In genomic region chr2:26341510-26341981, GRCm38 (mm10) we compare ENCODE assay signal across 9 mouse cellular contexts. TPM values are rescaled to one million over a fixed set of nuclear protein-coding genes. Genes with fewer than 3 reads are reported as not detected.
DNase-seq lines count a peak whose midpoint lies in the region; ATAC-seq and TF ChIP-seq lines count a peak whose summit lies in the region.
"Had no signal": no experiment of that assay in that cellular context is flagged by ENCODE, and none has a peak within 500 bp of the region (broad histone marks: within the 10 kb centered on the region; RNA-seq: fewer than 3 reads in every experiment).

No protein-coding gene starts in this region.

- no peak overlapping the region for H3K4me3 ChIP-seq in lung, embryonic 14.5 days (ENCODE audit: low read depth, low read length)
- no peak overlapping the region for H3K4me3 ChIP-seq in intestine, embryonic 16.5 days (ENCODE audit: low read length)
- H3K4me3 ChIP-seq in neural tube, embryonic 15.5 days (replicated peaks) = no peak overlapping the region
- H3K4me3 ChIP-seq in forebrain, embryonic 16.5 days (replicated peaks; ENCODE audit: low read length) = no peak overlapping the region

- H3K4me1 ChIP-seq in lung, embryonic 14.5 days (ENCODE audit: insufficient read depth) = peaks cover 6% of the 10 kb centered on the region
- H3K4me1 ChIP-seq in intestine, embryonic 16.5 days (ENCODE audit: control insufficient read depth, insufficient read depth, low read length) = peaks cover 11% of the 10 kb centered on the region
- 0 out of 2 replicates have a peak, but pooled peaks cover 7% of the 10 kb centered on the region for H3K4me1 ChIP-seq in neural tube, embryonic 15.5 days
- peaks cover 5% of the 10 kb centered on the region for H3K4me1 ChIP-seq in forebrain, embryonic 16.5 days (replicated peaks; ENCODE audit: control insufficient read depth, insufficient read depth, low read length)

- DNase-seq in frontal cortex, postnatal 14 days (ENCODE audit: low spot score in 2 of 2) = no peak
- DNase-seq in lung, embryonic 14.5 days = no peak
- no peak for DNase-seq in lung, postnatal 14 days
- DNase-seq in ovary, postnatal 14 days (ENCODE audit: low spot score) = no peak

- no peak for TF ChIP-seq CTCF in lung, embryonic 14.5 days (IDR thresholded peaks at IDR 0.05; ENCODE audit: low read depth)

- peak overlapping the region; percentile 85 for H3K27ac ChIP-seq in lung, embryonic 14.5 days (ENCODE audit: low read depth)
- peak overlapping the region; percentile 62 for H3K27ac ChIP-seq in intestine, embryonic 16.5 days (ENCODE audit: low read length)
- peak overlapping the region; percentile 13; the same call in 1 of the 2 replicates for H3K27ac ChIP-seq in neural tube, embryonic 15.5 days (replicated peaks)
- H3K27ac ChIP-seq in forebrain, embryonic 16.5 days (ENCODE audit: low read length) = no peak overlapping the region

- WGBS in lung, embryonic 14.5 days = 61% methylated on average over 2 of the region's 2 CpGs
- 77% methylated on average over 2 of the region's 2 CpGs for WGBS in intestine, embryonic 16.5 days
- 91% methylated on average over 2 of the region's 2 CpGs for WGBS in neural tube, embryonic 15.5 days
- 93% methylated on average over 2 of the region's 2 CpGs for WGBS in forebrain, embryonic 16.5 days

- ATAC-seq in frontal cortex, adult (ENCODE audit: low TSS enrichment) = peak; percentile 70
- ATAC-seq in lung, embryonic 14.5 days (ENCODE audit: insufficient read depth) = peak; percentile 28; the same call in 1 of the 2 replicates
- peak; percentile 8; the same call in 1 of the 2 replicates for ATAC-seq in intestine, embryonic 16.5 days
- no peak for ATAC-seq in neural tube, embryonic 15.5 days (ENCODE audit: low FRiP score)
- no peak for ATAC-seq in forebrain, embryonic 16.5 days

- peak overlapping the region; percentile 20 for H3K9ac ChIP-seq in lung, embryonic 14.5 days
- no peak overlapping the region for H3K9ac ChIP-seq in intestine, embryonic 16.5 days (ENCODE audit: low read depth, low read length)
- no peak overlapping the region for H3K9ac ChIP-seq in neural tube, embryonic 15.5 days (replicated peaks)
- H3K9ac ChIP-seq in forebrain, embryonic 16.5 days (replicated peaks; ENCODE audit: low read depth, low read length) = no peak overlapping the region

- H3K27me3 ChIP-seq in lung, embryonic 14.5 days (ENCODE audit: insufficient read depth, low read length) = no peaks in the 10 kb centered on the region
- no peaks in the 10 kb centered on the region for H3K27me3 ChIP-seq in intestine, embryonic 16.5 days (replicated peaks; ENCODE audit: control insufficient read depth, insufficient read depth, low read length)
- H3K27me3 ChIP-seq in neural tube, embryonic 15.5 days (replicated peaks) = no peaks in the 10 kb centered on the region
- no peaks in the 10 kb centered on the region for H3K27me3 ChIP-seq in forebrain, embryonic 16.5 days (replicated peaks; ENCODE audit: control insufficient read depth, insufficient read depth, low read length)

- H3K4me2 ChIP-seq in lung, embryonic 14.5 days = no peak overlapping the region
- H3K4me2 ChIP-seq in intestine, embryonic 16.5 days (ENCODE audit: low read depth, low read length) = no peak overlapping the region
- no peak overlapping the region for H3K4me2 ChIP-seq in neural tube, embryonic 15.5 days
- H3K4me2 ChIP-seq in forebrain, embryonic 16.5 days (ENCODE audit: low read length) = no peak overlapping the region

- H3K9me3 ChIP-seq in lung, embryonic 14.5 days (ENCODE audit: low read depth, low read length) = no peaks in the 10 kb centered on the region
- no peaks in the 10 kb centered on the region for H3K9me3 ChIP-seq in intestine, embryonic 16.5 days (ENCODE audit: control insufficient read depth, low read length)
- H3K9me3 ChIP-seq in neural tube, embryonic 15.5 days (replicated peaks) = no peaks in the 10 kb centered on the region
- H3K9me3 ChIP-seq in forebrain, embryonic 16.5 days (ENCODE audit: control insufficient read depth, low read length) = no peaks in the 10 kb centered on the region

- H3K36me3 ChIP-seq in lung, embryonic 14.5 days (ENCODE audit: insufficient read depth) = peaks cover 80% of the 10 kb centered on the region
- H3K36me3 ChIP-seq in intestine, embryonic 16.5 days (ENCODE audit: control insufficient read depth, insufficient read depth, low read length) = no peaks in the 10 kb centered on the region
- peaks cover 70% of the 10 kb centered on the region for H3K36me3 ChIP-seq in neural tube, embryonic 15.5 days
- peaks cover 37% of the 10 kb centered on the region for H3K36me3 ChIP-seq in forebrain, embryonic 16.5 days (ENCODE audit: control insufficient read depth, insufficient read depth)

RNA-seq across cellular contexts. Expression of gene Dnlz, which starts 10.4 kb away (rescaled TPM):
- polyA plus RNA-seq in lung, embryonic 14.5 days (2014; fragmentation: Nextera tagmentation; extraction: Ambion mirVana) = 29.1 and 32.1 TPM in 2 replicates
- polyA plus RNA-seq in intestine, embryonic 16.5 days (2015; fragmentation: Nextera tagmentation; extraction: Ambion mirVana) = 23.3 and 24.1 TPM in 2 replicates
- polyA plus RNA-seq in neural tube, embryonic 15.5 days (2015; fragmentation: Nextera tagmentation; extraction: Ambion mirVana) = 29.8 and 33.4 TPM in 2 replicates
- polyA plus RNA-seq in forebrain, embryonic 16.5 days (2015; fragmentation: Nextera tagmentation; extraction: Ambion mirVana) = 30.4 and 32.5 TPM in 2 replicates

RNA-seq across cellular contexts. Expression of gene Card9, which starts 19.2 kb away (rescaled TPM):
- 2.4 and 2.8 TPM in 2 replicates for polyA plus RNA-seq in lung, embryonic 14.5 days (2014; fragmentation: Nextera tagmentation; extraction: Ambion mirVana)
- polyA plus RNA-seq in intestine, embryonic 16.5 days (2015; fragmentation: Nextera tagmentation; extraction: Ambion mirVana) = 0.86 and 1.1 TPM in 2 replicates
- polyA plus RNA-seq in neural tube, embryonic 15.5 days (2015; fragmentation: Nextera tagmentation; extraction: Ambion mirVana) = 2.1 and 2.5 TPM in 2 replicates
- polyA plus RNA-seq in forebrain, embryonic 16.5 days (2015; fragmentation: Nextera tagmentation; extraction: Ambion mirVana) = 2.2 and 2.3 TPM in 2 replicates

RNA-seq across cellular contexts. Expression of gene Gpsm1, which starts 26.2 kb away (rescaled TPM):
- 37.9 and 40.5 TPM in 2 replicates for polyA plus RNA-seq in lung, embryonic 14.5 days (2014; fragmentation: Nextera tagmentation; extraction: Ambion mirVana)
- polyA plus RNA-seq in intestine, embryonic 16.5 days (2015; fragmentation: Nextera tagmentation; extraction: Ambion mirVana) = 22.6 and 23.2 TPM in 2 replicates
- 130 and 158 TPM in 2 replicates for polyA plus RNA-seq in neural tube, embryonic 15.5 days (2015; fragmentation: Nextera tagmentation; extraction: Ambion mirVana)
- 136 and 160 TPM in 2 replicates for polyA plus RNA-seq in forebrain, embryonic 16.5 days (2015; fragmentation: Nextera tagmentation; extraction: Ambion mirVana)

RNA-seq across cellular contexts. Expression of gene Snapc4, which starts 38.9 kb away (rescaled TPM):
- 28.1 and 32.8 TPM in 2 replicates for polyA plus RNA-seq in lung, embryonic 14.5 days (2014; fragmentation: Nextera tagmentation; extraction: Ambion mirVana)
- polyA plus RNA-seq in intestine, embryonic 16.5 days (2015; fragmentation: Nextera tagmentation; extraction: Ambion mirVana) = 19.1 and 20.8 TPM in 2 replicates
- 30.4 and 33.6 TPM in 2 replicates for polyA plus RNA-seq in neural tube, embryonic 15.5 days (2015; fragmentation: Nextera tagmentation; extraction: Ambion mirVana)
- polyA plus RNA-seq in forebrain, embryonic 16.5 days (2015; fragmentation: Nextera tagmentation; extraction: Ambion mirVana) = 32.1 and 42.6 TPM in 2 replicates

RNA-seq across cellular contexts. Expression of gene Ccdc187, which starts 47.2 kb away (rescaled TPM):
- 0.28 and 0.36 TPM in 2 replicates for polyA plus RNA-seq in lung, embryonic 14.5 days (2014; fragmentation: Nextera tagmentation; extraction: Ambion mirVana)
- polyA plus RNA-seq in intestine, embryonic 16.5 days (2015; fragmentation: Nextera tagmentation; extraction: Ambion mirVana) = 0.26 and 0.27 TPM in 2 replicates
- 0.03 and 0.11 TPM in 2 replicates for polyA plus RNA-seq in neural tube, embryonic 15.5 days (2015; fragmentation: Nextera tagmentation; extraction: Ambion mirVana)
- polyA plus RNA-seq in forebrain, embryonic 16.5 days (2015; fragmentation: Nextera tagmentation; extraction: Ambion mirVana) = 0.15 and 0.24 TPM in 2 replicates
- polyA plus RNA-seq: C2C12 had no signal

Comparison
In these comparisons a context has a peak if more than half of its experiments do, and no peak if none do; other contexts are left out.
1. ATAC-seq: peak in frontal cortex, adult (single experiment), lung, embryonic 14.5 days (single experiment) and intestine, embryonic 16.5 days (single experiment); none in neural tube, embryonic 15.5 days (single experiment) and forebrain, embryonic 16.5 days (single experiment).